Mouse (Mus musculus) liver, adult 2 months (tissue): ENCODE results near the gene Scamp4. TPM values are rescaled to one million over a fixed set of nuclear protein-coding genes. Genes with fewer than 3 reads are reported as not detected.

ENCODE experiments used
- DNase-seq: peaks from one replicate; pipeline ENCODE4 v3.0.0-alpha.2; 2011; ENCODE audit warnings: low read depth, low spot score; ENCODE audit errors: extremely low read depth
- H3K27ac ChIP-seq: fragments of 200-500 bp; replicated peaks from 2 replicates; pipeline ENCODE4 v1.5.1; 2012; ENCODE audit warnings: low read depth, mild to moderate bottlenecking, control low read depth, inconsistent platforms, low read length; ENCODE audit not compliant: insufficient read depth
- H3K27me3 ChIP-seq: fragments of 200-500 bp; 2 replicates; pipeline ENCODE4 v1.6.1; 2012; ENCODE audit warnings: mild to moderate bottlenecking, moderate library complexity, low read length, inconsistent platforms; ENCODE audit not compliant: control insufficient read depth, insufficient read depth
- H3K36me3 ChIP-seq: fragments of 200-500 bp; 2 replicates; pipeline ENCODE4 v1.6.1; 2012; ENCODE audit warnings: low read length, inconsistent platforms; ENCODE audit not compliant: control insufficient read depth, insufficient read depth
- H3K4me1 ChIP-seq: fragments of 200-500 bp; 2 replicates; pipeline ENCODE4 v1.6.1; 2011; ENCODE audit warnings: low read length; ENCODE audit not compliant: control insufficient read depth, insufficient read depth
- H3K4me3 ChIP-seq: fragments of 200-500 bp; 2 replicates; pipeline ENCODE4 v1.5.1; 2011; ENCODE audit warnings: low read depth, mild to moderate bottlenecking, control low read depth, low read length, moderate library complexity; ENCODE audit not compliant: insufficient read depth
- H3K79me2 ChIP-seq: fragments of 200-500 bp; 2 replicates; pipeline ENCODE4 v1.6.1; 2012; ENCODE audit warnings: inconsistent platforms, mild to moderate bottlenecking, low read length, moderate library complexity; ENCODE audit not compliant: control insufficient read depth, insufficient read depth
- H3K9ac ChIP-seq: fragments of 200-500 bp; 2 replicates; pipeline ENCODE4 v1.6.1; 2012; ENCODE audit warnings: low read depth, mild to moderate bottlenecking, control low read depth, inconsistent platforms, low read length
- CTCF ChIP-seq: fragments of 200-500 bp; IDR thresholded peaks from 2 replicates; pipeline ENCODE4 v1.5.1; 2011; ENCODE audit warnings: low read depth, low read length, control low read depth
- POLR2A ChIP-seq: fragments of 200-500 bp; IDR thresholded peaks from 2 replicates; pipeline ENCODE4 v1.6.1; 2011; ENCODE audit warnings: low read length, control low read depth; ENCODE audit not compliant: insufficient read depth; ENCODE audit errors: extremely low read depth
- WGBS: fragments of 180-500 bp; shearing (Covaris S2); methylation state at CpG from one replicate; pipeline ENCODE4 v1.1.7; 2018; 5-methylcytosine and 5-hydroxymethylcytosine counted together
- polyA plus RNA-seq: library from polyadenylated mRNA; depleted of rRNA; stranded (reverse); fragments of >200 nt; gene quantifications from 2 replicates; pipeline ENCODE4 v1.2.3, GENCODE M21; 2012; rRNA removed
- total RNA-seq: library from RNA; depleted of rRNA; stranded (reverse); fragments of >200 nt; gene quantifications from 2 replicates; pipeline ENCODE4 v1.2.3, GENCODE M21; 2014; rRNA removed

Scamp4 gene
- total and polyA plus RNA-seq, 2 experiments = 7.6 to 63.2 TPM

GRCm38 (mm10) chr10:80659213-80659612 lies 56.5 kb downstream of the Scamp4 start:
- peak; percentile 51 for DNase-seq
- Histone ChIP-seq H3K9ac (no peak overlapping the region), H3K4me1 (peaks cover 17% of the 10 kb centered on the region), H3K27ac (no peak overlapping the region), H3K36me3 (no peaks in the 10 kb centered on the region), H3K4me3 (no peak overlapping the region), H3K79me2 (peaks cover 15% of the 10 kb centered on the region; the same call in 1 of the 2 replicates), H3K27me3 (no peaks in the 10 kb centered on the region)
- TF ChIP-seq POLR2A (no peak), CTCF (peak; percentile 65; the same call in 1 of the 2 replicates)
- WGBS = 13% methylated on average over 10 of the region's 10 CpGs

DNA sequence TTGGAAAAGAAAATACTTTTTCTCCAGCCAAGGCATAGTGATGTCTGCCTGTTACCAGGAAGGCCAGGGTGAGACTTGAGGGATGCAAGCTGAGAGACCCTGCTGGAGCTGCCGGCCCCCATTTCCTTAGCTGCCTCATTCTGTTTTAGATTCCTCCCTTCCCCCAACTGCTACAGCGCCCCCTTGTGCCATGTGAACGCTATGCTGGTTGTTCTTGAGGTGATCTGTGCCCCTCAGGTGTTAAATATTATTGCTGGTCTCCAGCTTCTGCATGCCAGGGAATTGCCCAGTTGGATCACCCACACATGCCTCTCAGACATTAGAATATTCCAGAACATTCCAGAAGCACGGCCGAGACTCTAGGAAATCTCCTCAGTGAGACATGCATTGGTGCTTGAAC lies 58.5 kb downstream of the Scamp4 start:
- WGBS = 59% methylated on average over 5 of the region's 5 CpGs
- DNase-seq = no peak
- TF ChIP-seq CTCF = peak; percentile 61
- TF ChIP-seq POLR2A = no peak

GRCm38 (mm10) chr10:80663485-80664196 lies 61.0 kb downstream of the Scamp4 start:
- peak; percentile 91 for DNase-seq
- Histone ChIP-seq H3K27me3 (no peaks in the 10 kb centered on the region), H3K79me2 (no peaks in the 10 kb centered on the region), H3K36me3 (peaks cover 17% of the 10 kb centered on the region; the same call in 1 of the 2 replicates), H3K27ac (peak overlapping the region; percentile 92), H3K9ac (0 out of 2 replicates have a peak overlapping the region, but pooled peaks have one; percentile 4), H3K4me1 (peaks cover 34% of the 10 kb centered on the region), H3K4me3 (no peak overlapping the region)
- no peak for TF ChIP-seq POLR2A
- TF ChIP-seq CTCF = no peak
- WGBS = 21% methylated on average over 5 of the region's 5 CpGs

More for the DNA sequence above, 58.5 kb downstream of the Scamp4 start:
- peaks cover 22% of the 10 kb centered on the region for H3K4me1 ChIP-seq
- no peaks in the 10 kb centered on the region for H3K36me3 ChIP-seq
- no peak overlapping the region for H3K9ac ChIP-seq
- peaks cover under 1% of the 10 kb centered on the region; the same call in 1 of the 2 replicates for H3K79me2 ChIP-seq
- H3K27ac ChIP-seq = no peak overlapping the region
- no peaks in the 10 kb centered on the region for H3K27me3 ChIP-seq
- H3K4me3 ChIP-seq = no peak overlapping the region

GRCm38 (mm10) chr10:80664197-80665015 lies 61.7 kb downstream of the Scamp4 start:
- H3K27ac ChIP-seq = peak overlapping the region; percentile 92
- no peaks in the 10 kb centered on the region; the same call in 1 of the 2 replicates for H3K79me2 ChIP-seq
- peaks cover 39% of the 10 kb centered on the region for H3K4me1 ChIP-seq
- H3K27me3 ChIP-seq = no peaks in the 10 kb centered on the region
- peaks cover 25% of the 10 kb centered on the region for H3K36me3 ChIP-seq
- 0 out of 2 replicates have a peak, but pooled peaks have one; percentile 12 for TF ChIP-seq POLR2A
- no peak for TF ChIP-seq CTCF
- WGBS = 2% methylated on average over 16 of the region's 16 CpGs
- peak; percentile 90 for DNase-seq
- no peak overlapping the region for H3K4me3 ChIP-seq
- H3K9ac ChIP-seq = peak overlapping the region; percentile 64

GRCm38 (mm10) chr10:80665016-80665380 lies 62.3 kb downstream of the Scamp4 start:
- H3K27me3 ChIP-seq = no peaks in the 10 kb centered on the region
- DNase-seq = peak; percentile 89
- no peak for TF ChIP-seq POLR2A
- H3K36me3 ChIP-seq = peaks cover 30% of the 10 kb centered on the region
- peak overlapping the region; percentile 97 for H3K27ac ChIP-seq
- no peaks in the 10 kb centered on the region; the same call in none of the 2 replicates for H3K79me2 ChIP-seq
- peak overlapping the region; percentile 68 for H3K9ac ChIP-seq
- WGBS = under 1% methylated on average over 10 of the region's 10 CpGs
- H3K4me1 ChIP-seq = peaks cover 43% of the 10 kb centered on the region
- H3K4me3 ChIP-seq = no peak overlapping the region

Other genes with a start within 250 kb of the Scamp4 start
- gene Plk5, start 246.4 kb upstream of the Scamp4 start, total RNA-seq = 0.60 and 1.4 TPM in 2 replicates
- 3.5 and 6.6 TPM in 2 replicates for gene Plk5, start 246.4 kb upstream of the Scamp4 start, polyA plus RNA-seq
- gene Mex3d, start 215.2 kb upstream of the Scamp4 start, total RNA-seq = 1.0 and 2.6 TPM in 2 replicates
- gene Mex3d, start 215.2 kb upstream of the Scamp4 start, polyA plus RNA-seq = 2.1 and 2.4 TPM in 2 replicates
- gene Mbd3, start 203.3 kb upstream of the Scamp4 start, total RNA-seq = 21.1 and 32.8 TPM in 2 replicates
- gene Mbd3, start 203.3 kb upstream of the Scamp4 start, polyA plus RNA-seq = 73.5 and 76.7 TPM in 2 replicates
- 1,362 and 1,401 TPM in 2 replicates for gene Uqcr11, start 196.0 kb upstream of the Scamp4 start, total RNA-seq
- 2,210 and 2,521 TPM in 2 replicates for gene Uqcr11, start 196.0 kb upstream of the Scamp4 start, polyA plus RNA-seq
- 6.4 and 9.9 TPM in 2 replicates for gene Tcf3, start 169.2 kb upstream of the Scamp4 start, total RNA-seq
- 19.6 and 20.2 TPM in 2 replicates for gene Tcf3, start 169.2 kb upstream of the Scamp4 start, polyA plus RNA-seq
- gene Onecut3, start 108.0 kb upstream of the Scamp4 start, total RNA-seq = not detected in 2 replicates
- not detected in 2 replicates for gene Onecut3, start 108.0 kb upstream of the Scamp4 start, polyA plus RNA-seq
- gene Atp8b3, start 63.7 kb upstream of the Scamp4 start, total RNA-seq = not detected in 2 replicates
- gene Atp8b3, start 63.7 kb upstream of the Scamp4 start, polyA plus RNA-seq = 0.04 TPM in 1 of 2 replicates, not detected in the other
- gene Rexo1, start 41.3 kb upstream of the Scamp4 start, total RNA-seq = 4.4 and 5.5 TPM in 2 replicates
- gene Rexo1, start 41.3 kb upstream of the Scamp4 start, polyA plus RNA-seq = 28.1 and 36.8 TPM in 2 replicates
- 0.74 and 1.3 TPM in 2 replicates for gene Klf16, start 25.6 kb upstream of the Scamp4 start, total RNA-seq
- gene Klf16, start 25.6 kb upstream of the Scamp4 start, polyA plus RNA-seq = 4.2 and 5.5 TPM in 2 replicates
- gene Abhd17a, start 12.5 kb upstream of the Scamp4 start, total RNA-seq = 45.7 and 59.3 TPM in 2 replicates
- 194 and 205 TPM in 2 replicates for gene Abhd17a, start 12.5 kb upstream of the Scamp4 start, polyA plus RNA-seq
- gene Adat3, start within 50 bp of the Scamp4 start, total RNA-seq = 0.28 and 1.4 TPM in 2 replicates
- 3.3 and 5.5 TPM in 2 replicates for gene Adat3, start within 50 bp of the Scamp4 start, polyA plus RNA-seq
- 0.28 and 0.34 TPM in 2 replicates for gene Gm49322, start 3.1 kb downstream of the Scamp4 start, total RNA-seq
- gene Gm49322, start 3.1 kb downstream of the Scamp4 start, polyA plus RNA-seq = 0.54 and 0.70 TPM in 2 replicates
- 54.4 and 56.1 TPM in 2 replicates for gene Csnk1g2, start 20.0 kb downstream of the Scamp4 start, total RNA-seq
- 110 and 123 TPM in 2 replicates for gene Csnk1g2, start 20.0 kb downstream of the Scamp4 start, polyA plus RNA-seq
- gene Btbd2, start 54.2 kb downstream of the Scamp4 start, total RNA-seq = 16.2 and 19.7 TPM in 2 replicates
- gene Btbd2, start 54.2 kb downstream of the Scamp4 start, polyA plus RNA-seq = 36.1 and 36.8 TPM in 2 replicates
- gene Mknk2, start 75.2 kb downstream of the Scamp4 start, total RNA-seq = 88.6 and 119 TPM in 2 replicates
- 87.0 and 116 TPM in 2 replicates for gene Mknk2, start 75.2 kb downstream of the Scamp4 start, polyA plus RNA-seq
- gene Mob3a, start 99.1 kb downstream of the Scamp4 start, total RNA-seq = 3.5 and 5.2 TPM in 2 replicates
- 6.1 TPM in 2 replicates for gene Mob3a, start 99.1 kb downstream of the Scamp4 start, polyA plus RNA-seq
- 17.2 and 18.3 TPM in 2 replicates for gene Izumo4, start 99.3 kb downstream of the Scamp4 start, total RNA-seq
- 42.5 and 49.7 TPM in 2 replicates for gene Izumo4, start 99.3 kb downstream of the Scamp4 start, polyA plus RNA-seq
- 22.3 and 35.2 TPM in 2 replicates for gene Ap3d1, start 139.4 kb downstream of the Scamp4 start, total RNA-seq
- gene Ap3d1, start 139.4 kb downstream of the Scamp4 start, polyA plus RNA-seq = 38.1 and 49.2 TPM in 2 replicates
- 2.4 and 3.6 TPM in 2 replicates for gene Dot1l, start 152.3 kb downstream of the Scamp4 start, total RNA-seq
- 13.0 and 14.8 TPM in 2 replicates for gene Dot1l, start 152.3 kb downstream of the Scamp4 start, polyA plus RNA-seq
- gene Sf3a2, start 195.3 kb downstream of the Scamp4 start, total RNA-seq = 6.7 and 8.6 TPM in 2 replicates
- gene Sf3a2, start 195.3 kb downstream of the Scamp4 start, polyA plus RNA-seq = 12.7 and 17.8 TPM in 2 replicates
- gene Plekhj1, start 195.8 kb downstream of the Scamp4 start, total RNA-seq = 16.0 and 17.4 TPM in 2 replicates
- 29.4 and 42.2 TPM in 2 replicates for gene Plekhj1, start 195.8 kb downstream of the Scamp4 start, polyA plus RNA-seq
- gene Amh, start 202.4 kb downstream of the Scamp4 start, total RNA-seq = 0.13 and 0.18 TPM in 2 replicates
- 0.09 and 0.21 TPM in 2 replicates for gene Amh, start 202.4 kb downstream of the Scamp4 start, polyA plus RNA-seq
- gene Jsrp1, start 210.6 kb downstream of the Scamp4 start, total RNA-seq = not detected in 2 replicates
- not detected in 2 replicates for gene Jsrp1, start 210.6 kb downstream of the Scamp4 start, polyA plus RNA-seq
- gene Oaz1, start 223.8 kb downstream of the Scamp4 start, total RNA-seq = 527 and 614 TPM in 2 replicates
- gene Oaz1, start 223.8 kb downstream of the Scamp4 start, polyA plus RNA-seq = 1,187 and 1,294 TPM in 2 replicates
- not detected in 2 replicates for gene Lingo3, start 241.2 kb downstream of the Scamp4 start, total RNA-seq
- 0.05 TPM in 1 of 2 replicates, not detected in the other for gene Lingo3, start 241.2 kb downstream of the Scamp4 start, polyA plus RNA-seq